Mouse (Mus musculus) gastrocnemius, adult 2 months (tissue): Measurements from ENCODE around the gene Elane. TPM values are rescaled to one million over a fixed set of nuclear protein-coding genes. Genes with fewer than 3 reads are reported as not detected.

Experiments used
- DNase-seq: peaks from one replicate; pipeline ENCODE4 v3.0.0; 2022
- H3K27ac ChIP-seq: fragments of 200-600 bp; 2 replicates; pipeline ENCODE4 v1.8.1; 2022; ENCODE audit warnings: mild to moderate bottlenecking
- H3K4me3 ChIP-seq: fragments of 200-600 bp; 2 replicates; pipeline ENCODE4 v1.8.1; 2022; ENCODE audit warnings: mild to moderate bottlenecking, moderate library complexity
- CTCF ChIP-seq: fragments of 200-600 bp; IDR thresholded peaks from 2 replicates; pipeline ENCODE4 v1.8.1; 2022; ENCODE audit warnings: antibody characterized with exemption, mild to moderate bottlenecking, moderate library complexity
- intact Hi-C: fragments of 180-260 bp; cut with DNase I; formaldehyde crosslinking; loops from one replicate; pipeline ENCODE4 v1.15.1; 2025
- total RNA-seq, 2 experiments: library from RNA; stranded (reverse); gene quantifications; 2 replicates each; pipeline ENCODE4 v1.2.3; 2021

Gene Elane
- total RNA-seq, 2 experiments from 2014 or later: not detected

DNA sequence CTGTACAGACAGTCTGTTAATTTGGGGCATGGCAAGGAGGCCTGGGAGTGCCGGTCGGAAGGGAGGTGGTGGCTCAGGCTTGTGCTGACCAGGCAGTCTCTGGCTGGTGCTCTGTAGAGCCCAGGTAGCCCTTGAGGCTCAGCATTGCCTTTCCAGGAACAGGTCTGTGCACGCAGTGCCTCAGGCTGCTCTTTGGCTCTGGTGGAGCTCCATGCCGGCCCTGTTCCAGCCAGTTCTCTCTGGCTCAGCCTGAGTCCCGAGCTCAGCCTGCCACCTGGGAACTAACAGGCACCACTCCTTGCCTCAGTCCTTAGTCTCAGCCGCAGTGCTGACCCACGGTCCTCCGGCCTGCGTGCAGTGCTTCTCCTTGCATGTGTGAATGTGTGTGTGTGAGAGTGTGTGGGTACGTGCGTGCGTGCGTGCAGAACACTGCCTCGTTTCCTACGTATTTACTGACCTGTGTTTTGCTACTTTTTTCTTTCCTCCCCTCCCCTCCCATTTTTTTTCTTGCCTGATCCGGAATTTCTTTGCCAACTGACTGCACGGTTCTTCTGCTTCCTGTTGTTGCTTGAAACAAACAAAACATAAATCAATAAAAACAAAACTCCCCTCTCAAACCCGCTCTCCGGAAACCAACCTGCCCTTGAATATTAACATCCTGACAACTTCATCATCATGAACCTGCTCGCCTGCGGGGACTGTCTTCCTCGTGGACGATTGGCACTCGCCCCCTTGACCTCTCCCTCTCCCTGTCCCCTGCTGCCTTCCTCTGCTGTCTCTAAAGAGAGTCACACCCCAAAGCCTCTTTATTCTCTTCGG lies 24.6 kb upstream of the Elane start:
- Histone ChIP-seq H3K4me3 (no peak overlapping the region), H3K27ac (no peak overlapping the region)
- TF ChIP-seq CTCF: no peak
- DNase-seq: no peak
- intact Hi-C loops: no loop called here

GRCm38 (mm10) chr10:79862049-79862788 lies 23.8 kb upstream of the Elane start:
- Histone ChIP-seq H3K4me3 (no peak overlapping the region), H3K27ac (no peak overlapping the region)
- no peak for TF ChIP-seq CTCF
- no peak for DNase-seq
- intact Hi-C loops: no loop called here

GRCm38 (mm10) chr10:79862925-79863324 lies 23.1 kb upstream of the Elane start:
- TF ChIP-seq CTCF: no peak
- DNase-seq: no peak
- H3K27ac ChIP-seq: no peak overlapping the region
- no peak overlapping the region for H3K4me3 ChIP-seq
- intact Hi-C loops: no loop called here

DNA sequence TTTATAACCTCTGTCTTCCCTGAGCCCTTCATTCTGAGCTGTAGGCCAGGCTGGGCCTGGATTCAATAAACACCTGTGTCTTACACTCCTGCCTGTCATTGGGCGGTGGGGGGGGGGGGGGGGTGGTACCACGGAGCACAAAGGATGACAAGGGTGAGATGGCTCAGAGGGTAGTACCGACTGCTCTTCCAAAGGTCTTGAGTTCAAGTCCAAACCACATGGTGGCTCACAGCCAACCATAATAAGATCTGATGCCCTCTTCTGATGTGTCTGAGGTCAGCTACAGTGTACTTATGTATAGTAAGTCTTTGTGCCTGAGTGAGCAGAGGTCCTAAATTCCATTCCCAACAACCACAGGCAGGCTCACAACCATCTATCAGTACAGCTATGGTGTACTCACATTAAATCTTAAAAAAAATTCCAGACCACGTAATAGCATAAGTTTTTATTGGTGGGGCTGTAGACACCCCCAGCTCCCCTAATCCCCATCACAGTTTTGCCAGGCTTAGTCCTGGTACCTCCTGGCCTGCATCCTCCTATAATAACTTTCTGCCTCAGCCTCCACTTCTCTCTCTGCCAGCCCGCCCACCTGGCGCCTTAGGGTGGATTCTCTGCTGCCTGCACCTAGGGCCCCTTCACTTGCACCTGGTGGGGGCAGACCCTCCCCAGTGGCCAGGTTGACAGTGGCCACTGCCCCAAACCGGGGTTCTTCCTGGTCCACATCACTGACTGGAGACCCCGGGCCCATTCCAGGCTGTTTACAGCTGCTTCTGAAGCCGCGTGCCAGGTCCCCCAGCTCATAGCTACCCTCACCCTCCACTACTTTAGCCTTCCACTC lies 21.5 kb upstream of the Elane start:
- intact Hi-C loops: no loop called here
- TF ChIP-seq CTCF: no peak
- no peak overlapping the region for H3K27ac ChIP-seq
- peak; percentile 27 for DNase-seq
- H3K4me3 ChIP-seq: no peak overlapping the region

DNA sequence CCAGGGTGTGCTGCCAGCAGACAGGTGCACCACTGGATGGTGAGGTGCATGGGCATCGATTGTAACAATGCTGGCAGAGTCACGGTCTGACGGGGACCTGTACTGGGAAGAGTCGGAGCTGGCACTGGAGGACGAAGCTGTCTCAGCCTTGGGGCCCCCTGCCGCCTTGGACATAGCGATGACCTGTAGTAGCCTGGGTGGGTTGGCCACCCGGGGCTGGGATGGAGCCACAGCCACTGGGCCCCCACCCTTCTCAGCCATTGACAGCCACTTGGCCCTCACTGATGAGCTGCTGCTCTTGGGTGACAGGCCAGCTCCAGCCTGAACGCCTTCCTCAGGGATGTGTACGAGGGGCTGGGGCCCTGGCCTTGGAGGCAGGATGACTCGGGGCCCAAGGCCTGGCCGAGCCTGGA lies 20.9 kb upstream of the Elane start:
- H3K4me3 ChIP-seq: no peak overlapping the region
- no peak overlapping the region for H3K27ac ChIP-seq
- peak; percentile 33 for DNase-seq
- intact Hi-C loops: no loop called here
- TF ChIP-seq CTCF: no peak

- TF ChIP-seq CTCF: peak; percentile 16; the same call in 1 of the 2 replicates
- peak; percentile 53 for DNase-seq
- no peak overlapping the region for H3K27ac ChIP-seq
- intact Hi-C loops: no loop called here
- no peak overlapping the region for H3K4me3 ChIP-seq
Measured at GRCm38 (mm10) chr10:79865801-79866295, 20.2 kb upstream of the Elane start.

DNA sequence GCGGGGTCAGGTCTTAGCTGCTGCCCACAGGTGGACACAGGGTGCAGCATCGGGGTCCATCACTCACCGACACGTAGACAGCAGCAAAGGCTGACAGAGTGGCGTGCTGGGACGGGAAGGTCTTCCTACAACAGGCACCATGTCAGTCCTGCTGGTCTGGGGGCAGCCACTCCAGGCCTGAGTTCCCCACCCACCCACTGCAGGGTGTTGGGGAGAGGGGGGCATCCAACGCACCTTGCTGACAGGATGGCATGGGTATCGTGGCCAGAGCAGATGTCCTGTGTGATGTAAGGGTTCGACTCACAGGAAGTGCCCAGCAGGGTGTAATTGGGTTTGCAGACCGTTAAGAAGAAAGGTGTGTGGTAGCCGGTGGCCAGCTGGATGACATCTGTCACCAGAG lies 19.4 kb upstream of the Elane start:
- TF ChIP-seq CTCF: no peak
- intact Hi-C loops: no loop called here
- no peak overlapping the region for H3K27ac ChIP-seq

DNA sequence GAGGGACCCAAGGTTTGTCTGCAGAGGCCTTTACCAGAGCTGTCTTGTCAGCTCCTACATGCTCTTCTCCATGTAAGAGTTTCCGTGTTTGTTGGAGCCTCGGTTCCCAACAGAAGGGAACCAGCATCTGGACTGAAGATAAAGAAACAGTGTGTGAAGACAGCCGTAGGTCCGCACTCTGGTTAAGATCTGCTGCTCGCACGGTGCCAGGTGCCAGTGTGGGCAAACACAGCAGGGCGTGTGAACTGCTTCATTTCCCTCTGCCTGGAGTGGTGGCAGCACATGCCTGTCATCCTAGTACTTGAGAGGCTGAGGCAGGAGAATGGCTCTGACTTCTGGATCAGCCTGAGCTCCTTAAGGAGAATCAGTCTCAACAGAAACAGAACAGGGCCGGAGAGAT lies 14.2 kb upstream of the Elane start:
- no peak for TF ChIP-seq CTCF
- intact Hi-C loops: loop anchor here (2.0 kb wide), 1 partner anchor 29 kb away; no protein-coding TSS in a partner anchor
- DNase-seq: no peak
- no peak overlapping the region for H3K27ac ChIP-seq
- no peak overlapping the region for H3K4me3 ChIP-seq

More for the DNA sequence above, 19.4 kb upstream of the Elane start:
- no peak overlapping the region for H3K4me3 ChIP-seq
- no peak for DNase-seq

DNA sequence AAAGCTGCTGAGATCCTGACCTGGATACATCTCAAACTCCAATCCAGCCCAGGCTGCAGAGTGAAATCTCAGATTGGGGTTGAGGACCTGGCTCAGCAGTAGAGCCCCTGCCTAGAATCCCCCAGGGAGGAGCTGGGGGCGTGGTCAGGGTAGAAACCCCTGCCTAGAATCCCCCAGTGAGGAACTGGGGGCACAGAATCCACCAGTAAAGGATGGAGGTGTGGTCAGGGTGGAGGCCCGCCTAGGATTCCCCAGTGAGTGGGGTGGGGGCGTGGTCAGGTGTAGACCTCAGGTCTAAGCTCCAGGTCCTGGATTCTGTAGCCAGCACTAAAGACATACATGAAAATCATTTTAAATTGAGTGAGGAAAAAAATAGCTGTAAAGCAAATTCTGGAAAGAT lies 13.2 kb upstream of the Elane start:
- intact Hi-C loops: loop anchor here (2.0 kb wide), 1 partner anchor 28 kb away; no protein-coding TSS in a partner anchor
- no peak for TF ChIP-seq CTCF
- Histone ChIP-seq H3K4me3 (no peak overlapping the region), H3K27ac (no peak overlapping the region)
- no peak for DNase-seq

DNA sequence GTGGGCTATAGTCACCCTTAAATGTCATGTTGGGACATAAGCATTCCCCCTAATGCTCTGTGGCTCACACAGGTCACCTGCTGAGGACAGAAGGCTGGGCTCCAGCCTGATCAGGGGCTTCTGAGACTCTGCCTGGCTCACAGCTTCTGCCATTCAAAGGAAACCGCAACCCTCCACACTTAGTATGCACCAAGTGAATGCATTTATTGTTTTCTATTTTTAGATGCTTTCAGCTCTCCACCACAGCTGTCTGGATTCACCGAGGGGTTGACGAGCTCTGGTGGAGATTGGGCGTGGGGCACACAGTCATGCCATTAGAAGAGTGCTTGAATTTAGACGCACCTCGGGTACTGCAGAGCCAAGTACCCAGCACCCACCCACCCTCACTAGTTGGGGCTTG lies 12.7 kb upstream of the Elane start:
- Histone ChIP-seq H3K27ac (no peak overlapping the region), H3K4me3 (no peak overlapping the region)
- TF ChIP-seq CTCF: no peak
- intact Hi-C loops: loop anchor here (2.0 kb wide), 1 partner anchor 27 kb away; no protein-coding TSS in a partner anchor
- DNase-seq: no peak

- peak; percentile 16 for DNase-seq
- Histone ChIP-seq H3K4me3 (peak overlapping the region; percentile 74), H3K27ac (no peak overlapping the region)
- intact Hi-C loops: loop anchor here (2.0 kb wide), 1 partner anchor 27 kb away; no protein-coding TSS in a partner anchor
- TF ChIP-seq CTCF: no peak
Measured at GRCm38 (mm10) chr10:79873715-79874289, 12.2 kb upstream of the Elane start.

DNA sequence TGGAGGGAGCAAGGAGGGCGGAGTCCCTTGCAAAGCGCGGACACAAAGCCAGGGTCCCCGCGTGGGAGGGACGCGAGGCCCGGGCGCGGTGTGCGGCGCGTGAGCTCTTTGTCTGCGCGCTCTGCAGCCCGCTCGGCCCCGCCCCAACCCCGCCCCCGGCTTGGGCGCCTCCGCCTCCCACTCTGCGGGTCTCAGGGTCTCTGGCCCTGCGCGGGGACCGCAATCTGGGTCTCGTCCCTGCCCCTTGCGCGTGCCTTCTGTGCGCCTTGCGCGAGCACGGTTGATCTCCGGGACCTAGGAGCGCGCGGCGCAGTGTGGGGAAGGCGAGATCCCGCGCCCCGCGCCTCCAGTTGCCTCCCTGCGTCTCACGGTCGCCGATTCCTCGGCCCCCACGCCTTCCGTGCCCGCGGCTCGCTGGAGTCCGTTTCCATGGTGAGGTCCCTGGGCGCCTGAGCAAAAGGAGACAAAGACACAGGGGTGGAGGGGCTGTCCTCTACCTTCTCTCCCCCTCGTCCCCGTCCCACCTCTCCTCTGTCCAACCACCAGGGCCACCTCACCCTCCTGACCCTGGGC lies 11.7 kb upstream of the Elane start, which contains the start of the genes Prtn3 and Plppr3:
Gene Prtn3, plus strand, starts transcription at position 187 of the 573 bp plus-strand sequence.
Gene Plppr3, minus strand, starts transcription at position 345 of the 573 bp plus-strand sequence.
- no peak within 1 kb of the TSS for H3K27ac ChIP-seq
- TF ChIP-seq CTCF: no peak
- peak within 1 kb of the TSS; percentile 74 for H3K4me3 ChIP-seq
- DNase-seq: peak; percentile 39
- intact Hi-C loops: no loop called here
